Mouse (Mus musculus) cerebellum, postnatal 10 days (tissue): ENCODE results near the gene Sprn.
"Not testable (repeated sequence)": the region's sequence is repeated elsewhere in the genome, so short reads cannot be mapped to it uniquely, and the experiment has no call there.

Experiments used
- DNase-seq, 2 experiments: peaks; one replicate each; pipeline ENCODE4 v3.0.0; 2021; ENCODE audit warnings: mixed read lengths in 2 of 2

The Sprn gene

GRCm38 (mm10) chr7:140141350-140141749 lies 13.3 kb downstream of the Sprn start:
- peak; percentile 84 for DNase-seq

- no peak for DNase-seq
Observed at GRCm38 (mm10) chr7:140138021-140138310, 16.7 kb downstream of the Sprn start.

DNA sequence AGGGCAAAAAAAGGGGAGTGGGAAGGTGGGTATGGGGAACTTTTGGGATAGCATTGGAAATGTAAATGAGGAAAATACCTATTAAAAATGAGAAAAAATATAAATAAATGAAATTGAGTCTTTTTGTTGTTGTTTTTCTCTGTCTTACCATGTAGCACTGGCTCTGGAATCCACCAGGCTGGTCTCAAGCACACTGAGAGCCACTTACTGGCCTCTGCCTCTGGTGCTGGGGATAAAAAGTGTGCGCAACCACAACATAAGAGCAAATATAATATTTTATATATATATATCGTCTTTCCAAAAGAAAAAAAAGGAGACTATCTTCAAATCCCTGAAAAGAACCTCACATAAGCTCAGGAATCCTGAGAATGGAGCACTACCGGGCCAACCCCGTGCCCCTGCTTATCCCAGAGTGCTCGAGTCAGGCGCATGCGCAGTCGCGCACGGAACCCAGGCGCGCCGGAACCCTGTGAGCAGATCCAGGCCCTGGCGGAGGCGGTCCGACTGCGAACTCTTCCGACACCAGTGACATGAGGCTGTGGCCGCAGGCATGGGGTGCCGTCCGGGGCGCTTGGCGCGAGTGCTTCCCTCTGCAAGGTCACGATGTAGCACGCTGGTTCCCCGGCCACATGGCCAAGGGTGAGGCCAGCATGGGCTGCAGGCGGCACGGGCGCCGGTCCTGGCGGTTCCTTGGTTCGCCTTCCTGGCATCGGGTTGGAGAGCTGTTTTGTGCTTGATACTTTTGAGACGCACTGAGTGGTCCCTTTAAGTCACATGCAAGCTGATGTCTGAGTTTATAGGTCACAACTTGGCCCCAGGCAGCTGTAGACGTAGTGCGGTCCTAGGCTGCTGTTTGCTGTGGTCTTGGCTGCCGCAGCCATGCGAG lies 17.3 kb downstream of the Sprn start, which contains the start of gene Mtg1:
Mtg1 (plus strand) TSS at position 430 of the 886 bp plus-strand sequence.
- DNase-seq, result peak; percentile 98

DNA sequence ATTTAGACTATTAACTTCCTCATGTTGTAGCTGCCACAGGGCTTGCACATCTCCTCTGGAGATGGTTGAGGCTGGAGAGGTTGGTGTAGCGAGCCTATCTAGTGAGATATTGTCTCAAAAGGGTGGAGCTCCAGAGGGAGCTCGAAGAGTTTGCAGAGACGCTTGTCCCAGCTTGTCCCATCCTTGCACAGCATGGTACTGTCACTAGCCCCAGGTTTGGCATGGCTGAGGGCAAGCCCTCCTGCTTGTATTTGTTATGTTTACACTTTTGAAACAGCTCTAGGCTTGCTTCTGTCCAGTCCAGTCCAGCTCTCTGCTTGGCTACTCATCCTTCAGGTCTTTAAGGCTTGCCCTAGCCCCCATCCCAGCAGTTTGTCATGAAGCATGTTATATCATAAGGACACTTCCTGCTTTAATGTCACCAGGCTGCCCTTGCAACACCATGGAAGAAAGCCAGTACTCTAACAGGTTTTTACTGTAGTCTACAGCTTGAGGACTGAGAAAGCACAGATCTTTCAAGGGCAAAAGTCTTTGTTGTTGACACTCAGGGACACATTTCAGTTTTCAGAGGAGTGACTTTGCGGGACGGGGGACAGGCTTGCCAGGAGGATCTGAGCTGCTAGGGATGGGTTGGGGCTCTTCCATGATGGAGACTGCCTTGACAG lies 19.4 kb downstream of the Sprn start:
- DNase-seq, result no peak

GRCm38 (mm10) chr7:140134033-140134432 lies 20.6 kb downstream of the Sprn start:
- not testable (repeated sequence) for DNase-seq

- not testable (repeated sequence) for DNase-seq
Observed at GRCm38 (mm10) chr7:140132184-140132583, 22.5 kb downstream of the Sprn start.

DNA sequence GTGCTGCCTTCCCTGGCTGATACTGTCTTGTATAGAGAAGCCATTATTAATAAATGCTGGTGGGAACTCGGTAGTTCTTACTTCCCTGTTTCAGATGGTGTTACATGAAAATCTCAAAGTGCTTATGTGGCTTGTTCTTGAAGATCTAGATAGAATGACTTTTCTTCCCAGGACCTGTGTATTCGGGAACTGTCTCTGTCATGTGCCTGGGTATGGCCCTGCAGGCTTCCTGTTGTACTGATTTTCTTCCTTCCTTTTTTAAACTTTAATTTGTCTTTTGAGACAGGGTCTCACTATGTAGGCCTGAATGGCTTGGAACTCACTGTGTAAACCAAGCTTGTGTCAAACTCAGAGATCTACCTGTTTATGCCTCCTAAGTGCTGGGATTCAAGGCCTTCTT lies 26.8 kb downstream of the Sprn start:
- DNase-seq, result no peak

DNA sequence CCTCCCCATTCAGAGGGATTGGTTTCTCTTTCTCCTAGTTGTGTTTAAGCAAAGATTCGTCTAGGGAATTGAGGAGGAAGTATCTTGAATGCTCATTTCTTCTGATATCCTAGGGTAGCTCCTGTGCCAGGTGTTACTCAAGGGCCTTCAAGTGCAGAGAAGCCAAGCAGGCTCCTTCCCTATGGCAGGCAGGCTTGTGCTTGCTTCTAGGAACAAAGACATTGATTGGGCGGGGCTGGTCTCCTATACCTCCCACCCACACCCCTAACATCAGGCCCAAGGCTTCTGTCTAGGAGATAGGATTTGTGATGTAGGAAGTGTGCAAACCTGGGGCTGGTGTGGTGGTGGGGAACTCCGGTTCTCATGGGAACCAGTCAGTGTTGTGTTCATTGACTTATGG lies 27.7 kb downstream of the Sprn start:
- no peak for DNase-seq

DNA sequence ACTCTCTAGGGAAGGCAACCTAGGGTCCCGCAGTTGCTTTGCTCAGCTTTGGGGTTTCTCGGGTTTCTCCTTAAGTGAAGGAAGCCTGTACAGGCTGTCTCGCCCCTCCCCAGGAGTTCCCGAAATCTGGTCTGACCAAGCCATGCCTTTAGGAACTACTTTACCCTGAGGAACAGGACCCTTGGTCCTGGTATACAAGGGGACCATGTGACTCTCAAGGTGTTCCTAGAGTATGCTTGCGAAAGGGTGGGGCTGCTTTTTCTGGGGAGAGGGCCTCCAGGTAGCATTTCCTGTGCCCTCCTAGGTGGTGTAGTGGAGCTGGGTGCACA lies 28.7 kb downstream of the Sprn start:
- no peak for DNase-seq

GRCm38 (mm10) chr7:140125278-140126021 lies 29.2 kb downstream of the Sprn start:
- DNase-seq, result peak; percentile 95 to 97

GRCm38 (mm10) chr7:140124382-140124781 lies 30.3 kb downstream of the Sprn start:
- no peak for DNase-seq

GRCm38 (mm10) chr7:140122765-140123164 lies 31.9 kb downstream of the Sprn start:
- DNase-seq, result no peak

DNA sequence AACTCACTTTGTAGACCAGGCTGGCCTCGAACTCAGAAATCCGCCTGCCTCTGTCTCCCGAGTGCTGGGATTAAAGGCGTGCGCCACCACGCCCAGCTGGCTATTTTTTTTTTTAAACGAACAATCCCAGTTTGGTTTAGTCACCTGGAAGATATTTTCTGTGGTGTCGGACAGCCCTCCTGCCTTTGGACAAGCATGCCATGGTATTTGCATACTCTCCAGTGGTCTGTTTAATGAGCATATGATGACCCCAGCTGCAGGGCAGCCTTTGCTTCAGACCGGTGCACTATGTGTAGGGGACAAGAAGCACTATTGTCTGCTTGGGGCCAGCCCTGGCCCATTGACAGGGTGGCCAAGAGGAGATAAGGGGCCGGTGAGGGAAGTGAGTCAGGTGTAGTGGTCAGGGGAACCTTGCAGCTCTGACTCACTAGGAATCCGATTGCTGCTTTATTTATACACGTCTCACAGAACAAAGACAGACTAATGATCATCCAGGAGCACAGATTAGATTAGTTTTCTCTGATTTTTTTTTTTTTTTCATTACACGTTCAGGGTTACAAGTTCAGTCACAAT lies 33.3 kb downstream of the Sprn start:
- no peak for DNase-seq

DNA sequence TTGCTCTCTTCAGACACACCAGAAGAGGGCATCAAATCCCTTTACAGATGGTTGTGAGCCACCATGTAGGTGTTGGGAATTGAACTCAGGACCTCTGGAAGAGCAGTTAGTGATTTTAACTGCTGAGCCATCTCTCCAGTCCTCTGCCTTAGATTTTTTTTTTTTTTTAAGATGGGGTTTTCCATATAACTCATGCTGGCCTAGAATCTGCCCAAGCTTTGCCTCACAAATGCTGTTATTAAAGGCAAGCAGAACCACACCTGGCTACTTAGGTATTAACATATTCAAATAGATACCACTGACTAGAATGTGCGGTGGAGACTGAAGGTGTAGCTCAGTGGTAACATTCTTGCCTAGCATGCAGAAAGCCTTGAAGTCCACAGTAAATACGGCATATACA lies 34.2 kb downstream of the Sprn start:
- no peak for DNase-seq

GRCm38 (mm10) chr7:140116329-140117054 lies 38.2 kb downstream of the Sprn start, which contains the start of gene Echs1:
Echs1 (minus strand) TSS chr7:140116476.
- peak; percentile 90 to 93 for DNase-seq

DNA sequence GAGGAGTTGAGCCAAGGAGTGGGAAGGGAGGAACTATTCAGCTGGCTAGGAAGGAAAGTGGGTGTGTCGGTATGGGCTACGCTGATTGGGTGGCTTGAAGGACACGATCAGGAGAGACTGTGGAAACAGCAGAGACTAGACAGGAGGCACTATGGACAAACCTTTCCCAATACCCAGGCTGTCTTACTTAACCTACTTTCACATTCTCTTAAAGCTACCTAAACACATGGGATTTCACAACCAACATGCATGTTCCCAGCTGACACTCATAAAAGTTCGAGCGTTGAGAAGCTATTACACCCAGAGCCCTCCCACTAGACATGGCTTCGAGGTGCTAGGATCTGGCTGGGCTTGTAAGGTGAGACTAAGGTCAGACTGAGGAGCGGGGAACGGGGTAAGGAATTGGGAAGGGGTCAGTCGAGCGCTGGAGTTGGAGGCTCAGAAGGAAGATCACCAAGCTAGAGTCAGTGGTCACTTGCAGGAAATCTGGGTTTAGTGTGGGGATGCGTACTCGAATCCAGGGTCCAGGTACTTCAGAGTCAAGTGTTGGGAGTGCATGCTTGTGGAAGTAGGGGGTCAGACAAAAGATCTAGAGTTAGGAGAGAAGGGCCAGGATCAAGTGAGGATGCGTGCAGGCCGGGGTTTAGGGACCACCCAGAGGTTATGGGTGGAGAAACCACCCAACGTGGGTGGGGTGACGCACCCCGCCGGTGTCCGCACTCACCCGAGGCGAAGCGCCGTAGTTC lies 38.9 kb downstream of the Sprn start, which contains the start of gene Paox:
Paox (plus strand) TSS at position 217 of the 746 bp plus-strand sequence.
- peak; percentile 49 to 52 for DNase-seq

GRCm38 (mm10) chr7:140111943-140112342 lies 42.7 kb downstream of the Sprn start:
- no peak for DNase-seq

DNA sequence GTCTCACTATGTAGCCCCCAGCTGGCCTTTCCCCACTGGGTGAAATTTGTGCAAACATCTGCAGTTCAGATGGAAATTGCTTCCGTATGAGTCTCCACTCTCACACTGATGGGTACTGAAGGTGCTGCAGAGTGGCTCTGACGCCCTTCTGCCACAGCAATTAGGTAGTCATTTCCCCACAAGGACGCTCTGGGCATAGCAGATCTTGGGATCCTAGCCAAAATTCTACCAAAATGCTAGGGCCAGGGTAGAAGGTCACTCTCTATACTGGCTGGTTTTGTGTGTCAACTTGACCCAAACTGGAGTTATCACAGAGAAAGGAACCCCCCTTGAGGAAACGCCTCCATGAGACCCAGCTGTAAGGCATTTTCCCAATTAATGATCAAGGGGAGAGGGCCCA lies 50.7 kb downstream of the Sprn start:
- no peak for DNase-seq

DNA sequence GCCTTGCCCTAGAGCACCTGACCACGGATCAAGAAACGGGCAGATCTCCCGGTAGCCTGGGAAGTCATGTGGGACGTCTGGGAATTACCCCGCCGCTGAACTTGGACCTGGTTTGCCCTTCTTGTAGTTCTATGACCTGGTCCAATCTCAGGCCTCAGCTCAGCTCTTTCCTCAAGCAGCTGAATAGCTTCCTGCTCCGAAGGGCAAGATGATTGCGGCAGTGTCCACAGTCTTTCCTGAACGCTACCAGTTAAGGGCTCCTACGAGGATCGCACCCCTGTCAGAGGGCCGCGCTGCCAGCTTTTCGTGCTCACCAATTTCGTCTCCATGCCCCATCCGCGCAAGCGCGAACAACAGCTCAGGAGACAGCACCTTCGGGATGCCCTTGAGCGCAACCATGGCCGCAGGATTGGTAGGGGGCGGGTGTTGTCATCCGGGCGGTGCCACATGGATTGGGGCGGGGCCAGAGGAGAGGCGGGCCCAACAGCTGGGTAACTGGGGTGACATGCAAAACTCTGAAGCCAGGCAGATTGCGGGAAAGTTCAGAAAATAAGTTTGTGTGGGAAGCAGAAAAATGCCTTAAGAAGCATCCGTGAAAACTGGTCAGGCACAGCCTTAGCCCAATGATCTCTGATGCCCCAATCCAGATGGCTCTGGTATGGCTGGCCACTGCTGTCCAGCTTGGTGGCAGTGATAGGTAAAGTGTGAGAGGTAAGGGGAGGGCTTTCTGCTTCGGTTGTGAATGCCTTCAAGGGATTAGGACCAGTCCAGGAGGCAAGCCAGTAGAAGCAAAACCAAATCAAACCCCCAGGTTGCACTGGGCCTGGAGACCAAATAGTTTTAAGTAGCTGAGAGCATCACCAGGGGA lies 52.5 kb downstream of the Sprn start, which contains the start of gene Fuom:
Fuom (minus strand) TSS at position 449 of the 868 bp plus-strand sequence.
- peak; percentile 81 to 83 for DNase-seq

DNA sequence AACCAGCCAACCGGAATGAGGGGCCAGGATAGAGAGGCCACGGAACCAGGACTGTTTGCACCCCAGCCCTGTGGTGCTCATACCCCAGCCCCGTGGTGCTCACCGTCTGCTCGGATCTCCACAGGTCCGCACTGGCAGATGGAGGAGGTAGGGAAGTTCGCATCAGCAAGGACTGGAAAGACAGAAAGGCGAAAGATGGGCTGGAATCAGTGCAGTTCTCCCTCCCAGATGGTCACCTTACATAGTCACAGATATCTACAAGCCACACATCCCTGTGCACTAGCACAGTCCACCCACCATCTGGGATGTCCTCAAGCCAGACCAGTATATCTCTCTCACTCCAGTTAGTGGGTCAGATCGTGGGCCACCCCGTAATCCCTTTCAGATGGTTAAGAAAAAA lies 53.2 kb downstream of the Sprn start:
- peak; percentile 32 to 42 for DNase-seq
